Mouse (Mus musculus) stomach, embryonic 16.5 days (tissue): ENCODE data around the gene Zfp385a. TPM values are rescaled to one million over a fixed set of nuclear protein-coding genes. Genes with fewer than 3 reads are reported as not detected.

Experiments used
- ATAC-seq: fragments of 200-750 bp; cut with Nextera tagmentation; 2 replicates; pipeline ENCODE4 v1.8.0; 2017; ENCODE audit warnings: moderate number of reproducible peaks, moderate TSS enrichment; ENCODE audit not compliant: insufficient read depth, low FRiP score
- H3K27ac ChIP-seq: fragments of 300-500 bp; sonication (generic); 2 replicates; pipeline ENCODE4 v1.5.1; 2014; ENCODE audit warnings: low read length
- H3K27me3 ChIP-seq: fragments of 300-500 bp; sonication (generic); 2 replicates; pipeline ENCODE4 v1.6.1; 2014; ENCODE audit warnings: low read length, control low read depth, mixed read lengths; ENCODE audit not compliant: control insufficient read depth, insufficient read depth
- H3K36me3 ChIP-seq: fragments of 300-500 bp; sonication (generic); 2 replicates; pipeline ENCODE4 v1.6.1; 2014; ENCODE audit warnings: low read length; ENCODE audit not compliant: control insufficient read depth, insufficient read depth
- H3K4me1 ChIP-seq: fragments of 300-500 bp; sonication (generic); 2 replicates; pipeline ENCODE4 v1.6.1; 2014; ENCODE audit warnings: low read length, control low read depth, mixed read lengths; ENCODE audit not compliant: control insufficient read depth, insufficient read depth
- H3K4me2 ChIP-seq: fragments of 300-500 bp; sonication (generic); 2 replicates; pipeline ENCODE4 v1.6.1; 2014; ENCODE audit warnings: low read depth, low read length, mixed read lengths
- H3K4me3 ChIP-seq: fragments of 300-500 bp; sonication (generic); replicated peaks from 2 replicates; pipeline ENCODE4 v1.5.1; 2014; ENCODE audit warnings: mild to moderate bottlenecking, low read length
- H3K9ac ChIP-seq: fragments of 300-500 bp; sonication (generic); 2 replicates; pipeline ENCODE4 v1.6.1; 2014; ENCODE audit warnings: low read length
- H3K9me3 ChIP-seq: fragments of 300-500 bp; sonication (generic); replicated peaks from 2 replicates; pipeline ENCODE4 v1.6.1; 2016; ENCODE audit warnings: low read length, control low read depth; ENCODE audit not compliant: control insufficient read depth
- WGBS: fragments of 180-500 bp; shearing (Covaris S2); extraction: QIAGEN DNeasy Blood & Tissue Kit; methylation state at CpG from one replicate; pipeline ENCODE4 v1.1.7; 2014; 5-methylcytosine and 5-hydroxymethylcytosine counted together
- polyA plus RNA-seq: library from polyadenylated mRNA; unstranded; fragments of >200 nt; fragmentation: Nextera tagmentation; extraction: Ambion mirVana; gene quantifications from 2 replicates; pipeline ENCODE4 v1.2.1, GENCODE M21; 2015

The Zfp385a gene
- polyA plus RNA-seq, 1 experiment from 2014 or later = 6.9 TPM

GRCm38 (mm10) chr15:103308876-103309580 lies 30.9 kb downstream of the Zfp385a start:
- ATAC-seq = no peak
- Histone ChIP-seq H3K4me1 (peaks cover 35% of the 10 kb centered on the region), H3K9me3 (no peaks in the 10 kb centered on the region), H3K9ac (peak overlapping the region; percentile 49), H3K4me3 (no peak overlapping the region), H3K4me2 (peak overlapping the region; percentile 29), H3K27me3 (no peaks in the 10 kb centered on the region), H3K27ac (no peak overlapping the region), H3K36me3 (no peaks in the 10 kb centered on the region)
- WGBS = 64% methylated on average over 26 of the region's 26 CpGs

- 35% methylated on average over 28 of the region's 28 CpGs for WGBS
- Histone ChIP-seq H3K27ac (no peak overlapping the region), H3K9me3 (no peaks in the 10 kb centered on the region), H3K36me3 (no peaks in the 10 kb centered on the region), H3K9ac (peak overlapping the region; percentile 49), H3K4me3 (no peak overlapping the region), H3K27me3 (no peaks in the 10 kb centered on the region), H3K4me2 (peak overlapping the region; percentile 29), H3K4me1 (peaks cover 37% of the 10 kb centered on the region)
- ATAC-seq = no peak
Observed at GRCm38 (mm10) chr15:103308056-103308875, 31.6 kb downstream of the Zfp385a start.

- no peaks in the 10 kb centered on the region for H3K27me3 ChIP-seq
- H3K9ac ChIP-seq = peak overlapping the region; percentile 55
- H3K36me3 ChIP-seq = no peaks in the 10 kb centered on the region
- peaks cover 48% of the 10 kb centered on the region for H3K4me1 ChIP-seq
- H3K4me3 ChIP-seq = no peak overlapping the region
- 2% methylated on average over 7 of the region's 7 CpGs for WGBS
- peak overlapping the region; percentile 96 for H3K27ac ChIP-seq
- H3K9me3 ChIP-seq = no peaks in the 10 kb centered on the region
- 0 out of 2 replicates have a peak, but pooled peaks have one; percentile 1 for ATAC-seq
- peak overlapping the region; percentile 42; the same call in 1 of the 2 replicates for H3K4me2 ChIP-seq
Observed at GRCm38 (mm10) chr15:103307125-103307524, 32.8 kb downstream of the Zfp385a start.

- Histone ChIP-seq H3K9ac (peak overlapping the region; percentile 78), H3K9me3 (no peaks in the 10 kb centered on the region), H3K36me3 (no peaks in the 10 kb centered on the region), H3K27me3 (no peaks in the 10 kb centered on the region), H3K27ac (peak overlapping the region; percentile 96), H3K4me1 (peaks cover 59% of the 10 kb centered on the region), H3K4me2 (peak overlapping the region; percentile 72), H3K4me3 (peak overlapping the region; percentile 58)
- 29% methylated on average over 8 of the region's 8 CpGs for WGBS
- ATAC-seq = no peak
Observed at GRCm38 (mm10) chr15:103305792-103306645, 33.9 kb downstream of the Zfp385a start.

GRCm38 (mm10) chr15:103305070-103305678 lies 34.7 kb downstream of the Zfp385a start:
- peak overlapping the region; percentile 96 for H3K27ac ChIP-seq
- peaks cover 66% of the 10 kb centered on the region for H3K4me1 ChIP-seq
- under 1% methylated on average over 71 of the region's 71 CpGs for WGBS

GRCm38 (mm10) chr15:103304616-103304969 lies 35.3 kb downstream of the Zfp385a start:
- under 1% methylated on average over 9 of the region's 9 CpGs for WGBS
- H3K36me3 ChIP-seq = no peaks in the 10 kb centered on the region
- peaks cover 71% of the 10 kb centered on the region for H3K4me1 ChIP-seq
- ATAC-seq = no peak
- H3K9me3 ChIP-seq = no peaks in the 10 kb centered on the region
- peak overlapping the region; percentile 93 for H3K27ac ChIP-seq
- H3K9ac ChIP-seq = peak overlapping the region; percentile 80
- H3K4me3 ChIP-seq = peak overlapping the region; percentile 58
- H3K4me2 ChIP-seq = peak overlapping the region; percentile 72
- H3K27me3 ChIP-seq = no peaks in the 10 kb centered on the region

More at GRCm38 (mm10) chr15:103305070-103305678, 34.7 kb downstream of the Zfp385a start:
- peak overlapping the region; percentile 80 for H3K9ac ChIP-seq
- H3K27me3 ChIP-seq = no peaks in the 10 kb centered on the region
- no peaks in the 10 kb centered on the region for H3K9me3 ChIP-seq
- H3K36me3 ChIP-seq = no peaks in the 10 kb centered on the region
- peak overlapping the region; percentile 72 for H3K4me2 ChIP-seq
- peak; percentile 97 for ATAC-seq
- H3K4me3 ChIP-seq = peak overlapping the region; percentile 58

- Histone ChIP-seq H3K36me3 (no peaks in the 10 kb centered on the region), H3K4me3 (peak overlapping the region; percentile 58), H3K9me3 (no peaks in the 10 kb centered on the region), H3K27me3 (no peaks in the 10 kb centered on the region), H3K4me1 (peaks cover 72% of the 10 kb centered on the region), H3K4me2 (peak overlapping the region; percentile 72), H3K27ac (peak overlapping the region; percentile 93), H3K9ac (peak overlapping the region; percentile 80)
- WGBS = 11% methylated on average over 8 of the region's 8 CpGs
- no peak for ATAC-seq
Observed at GRCm38 (mm10) chr15:103303916-103304615, 35.8 kb downstream of the Zfp385a start.
